Mouse (Mus musculus): ENCODE data around the gene Txlnb. TPM values are rescaled to one million over a fixed set of nuclear protein-coding genes. Genes with fewer than 3 reads are reported as not detected.
A peak's percentile ranks its signal among the peaks of the same experiment; 100 is the strongest.

Txlnb gene
- 1.3 and 6.4 TPM in 2 replicates for polyA plus RNA-seq (2012; rRNA removed)

DNA sequence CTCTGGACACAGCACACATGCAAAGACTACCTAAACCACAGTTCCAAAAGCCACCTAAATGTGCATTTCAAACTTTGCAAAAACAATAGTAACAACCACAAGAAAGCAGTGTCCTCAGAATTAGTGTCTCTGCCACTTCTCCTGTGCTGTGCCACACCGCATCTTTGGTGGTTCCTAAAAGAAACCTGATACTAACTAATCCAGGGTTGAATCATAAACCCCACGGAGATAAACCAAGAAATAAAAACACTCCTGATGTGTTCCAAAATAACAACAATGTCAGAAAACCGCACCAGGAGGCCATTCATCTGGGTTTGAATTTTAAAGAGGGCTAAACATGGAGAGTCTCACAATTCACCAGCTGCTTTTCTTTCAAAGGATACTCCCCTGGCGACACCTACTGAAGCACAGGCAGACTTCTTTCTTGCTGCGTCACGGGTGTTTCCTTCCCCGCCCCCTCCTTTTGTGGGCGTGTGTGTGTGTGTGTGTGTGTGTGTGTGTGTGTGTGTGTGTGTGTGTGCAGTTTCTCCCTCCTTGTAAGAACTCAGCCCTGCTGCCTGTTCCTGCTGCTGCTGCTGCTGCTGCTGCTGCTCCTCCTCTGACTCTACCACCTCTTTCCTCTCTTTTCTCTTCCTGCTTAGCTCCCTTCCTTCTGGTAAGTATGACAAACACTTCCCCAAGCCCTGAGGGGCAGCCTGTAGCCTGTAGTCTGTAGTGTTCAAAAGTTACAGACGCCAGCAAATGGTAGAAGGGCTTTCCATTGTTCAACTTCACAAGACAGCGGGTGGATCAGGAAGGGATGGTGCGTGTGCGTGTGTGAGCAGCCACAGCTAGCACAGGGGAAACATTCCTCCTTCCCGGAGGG lies at the start of gene Txlnb:
Txlnb (plus strand) TSS at position 460 of the 865 bp plus-strand sequence.
- Histone ChIP-seq H3K4me3 (replicated peaks; ENCODE audit: extremely low read depth, low read depth, low read length) (peak within 1 kb of the TSS; percentile 11), H3K4me1 (ENCODE audit: control insufficient read depth, insufficient read depth, low read length) (peaks cover 2% of the 10 kb centered on the region; the same call in 1 of the 2 replicates)
- DNase-seq, result peak; percentile 25
- TF ChIP-seq POLR2A (IDR thresholded peaks at IDR 0.05; ENCODE audit: borderline replicate concordance, extremely low read depth, low read depth, low read length) (0 out of 2 replicates have a peak, but pooled peaks have one; percentile 4), CTCF (IDR thresholded peaks at IDR 0.05; ENCODE audit: insufficient read depth, low read length) (no peak)
- 11% methylated on average over 13 of the region's 13 CpGs for WGBS

- no peak overlapping the region for H3K4me3 ChIP-seq (replicated peaks; ENCODE audit: extremely low read depth, low read depth, low read length)
- DNase-seq, result no peak
- 79% methylated on average over 5 of the region's 5 CpGs for WGBS
- no peaks in the 10 kb centered on the region for H3K4me1 ChIP-seq (ENCODE audit: control insufficient read depth, insufficient read depth, low read length)
- TF ChIP-seq CTCF (IDR thresholded peaks at IDR 0.05; ENCODE audit: insufficient read depth, low read length) (no peak), POLR2A (IDR thresholded peaks at IDR 0.05; ENCODE audit: borderline replicate concordance, extremely low read depth, low read depth, low read length) (no peak)
These were observed 43.5 kb upstream of the Txlnb start for GRCm38 (mm10) chr10:17752478-17752877.

DNA sequence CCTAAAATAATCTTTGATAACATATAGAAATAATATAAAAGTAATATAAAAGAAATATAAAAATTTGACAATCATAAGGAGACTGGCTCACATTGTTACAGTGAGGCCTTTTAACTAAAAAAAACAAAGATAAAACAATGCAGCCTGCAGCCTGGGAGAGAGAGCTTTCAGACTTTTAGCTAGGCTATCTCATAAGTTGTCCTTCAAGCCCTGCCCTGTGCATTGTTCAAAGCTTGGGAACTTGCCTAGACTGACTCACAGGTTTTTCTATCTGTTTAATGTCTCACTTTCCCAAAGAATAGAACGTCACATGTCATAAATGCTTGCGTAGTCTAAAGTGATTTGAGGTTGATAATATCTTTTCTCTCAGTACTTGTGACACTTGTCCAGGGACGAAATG lies 36.3 kb upstream of the Txlnb start:
- H3K4me1 ChIP-seq (ENCODE audit: control insufficient read depth, insufficient read depth, low read length), result no peaks in the 10 kb centered on the region
- WGBS, result 72% methylated on average over 3 of the region's 3 CpGs
- TF ChIP-seq POLR2A (IDR thresholded peaks at IDR 0.05; ENCODE audit: borderline replicate concordance, extremely low read depth, low read depth, low read length) (no peak), CTCF (IDR thresholded peaks at IDR 0.05; ENCODE audit: insufficient read depth, low read length) (no peak)
- no peak overlapping the region for H3K4me3 ChIP-seq (replicated peaks; ENCODE audit: extremely low read depth, low read depth, low read length)
- DNase-seq, result no peak

- WGBS, result 52% methylated on average over 9 of the region's 9 CpGs
- DNase-seq, result no peak
- TF ChIP-seq POLR2A (IDR thresholded peaks at IDR 0.05; ENCODE audit: borderline replicate concordance, extremely low read depth, low read depth, low read length), result no peak
- peak; percentile 22; the same call in 1 of the 2 replicates for TF ChIP-seq CTCF (IDR thresholded peaks at IDR 0.05; ENCODE audit: insufficient read depth, low read length)
- Histone ChIP-seq H3K4me3 (replicated peaks; ENCODE audit: extremely low read depth, low read depth, low read length) (no peak overlapping the region), H3K4me1 (ENCODE audit: control insufficient read depth, insufficient read depth, low read length) (no peaks in the 10 kb centered on the region)
These were observed 35.0 kb upstream of the Txlnb start for GRCm38 (mm10) chr10:17760750-17761613.

- no peak for DNase-seq
- no peaks in the 10 kb centered on the region for H3K4me1 ChIP-seq (ENCODE audit: control insufficient read depth, insufficient read depth, low read length)
- TF ChIP-seq POLR2A (IDR thresholded peaks at IDR 0.05; ENCODE audit: borderline replicate concordance, extremely low read depth, low read depth, low read length) (no peak), CTCF (IDR thresholded peaks at IDR 0.05; ENCODE audit: insufficient read depth, low read length) (no peak)
- WGBS, result 82% methylated on average over 1 of the region's 1 CpGs
- no peak overlapping the region for H3K4me3 ChIP-seq (replicated peaks; ENCODE audit: extremely low read depth, low read depth, low read length)
These were observed 34.4 kb upstream of the Txlnb start for GRCm38 (mm10) chr10:17761652-17762051.

DNA sequence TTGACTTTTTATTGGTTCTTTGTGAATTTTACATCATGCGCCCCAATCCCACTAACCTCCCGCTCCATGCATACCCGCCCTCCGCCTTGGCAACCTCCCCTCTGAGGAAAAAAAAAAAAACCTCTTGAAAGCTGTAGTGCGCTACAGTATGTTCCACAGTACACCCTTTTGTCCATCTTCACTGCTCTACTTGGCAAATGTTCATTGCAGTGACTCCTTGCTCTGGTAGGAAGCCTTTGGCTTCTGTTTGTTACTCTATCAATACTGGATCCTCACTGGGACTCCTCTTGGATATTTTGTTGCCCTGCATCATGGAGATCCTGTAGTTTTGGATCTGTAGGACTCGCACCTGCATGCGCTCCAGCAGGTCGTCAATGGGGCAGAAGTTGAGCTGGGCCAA lies 33.1 kb upstream of the Txlnb start:
- TF ChIP-seq POLR2A (IDR thresholded peaks at IDR 0.05; ENCODE audit: borderline replicate concordance, extremely low read depth, low read depth, low read length), result no peak
- no peak for TF ChIP-seq CTCF (IDR thresholded peaks at IDR 0.05; ENCODE audit: insufficient read depth, low read length)
- Histone ChIP-seq H3K4me1 (ENCODE audit: control insufficient read depth, insufficient read depth, low read length) (no peaks in the 10 kb centered on the region), H3K4me3 (replicated peaks; ENCODE audit: extremely low read depth, low read depth, low read length) (no peak overlapping the region)
- no peak for DNase-seq
- WGBS, result 96% methylated on average over 8 of the region's 8 CpGs

- Histone ChIP-seq H3K4me3 (replicated peaks; ENCODE audit: extremely low read depth, low read depth, low read length) (no peak overlapping the region), H3K4me1 (ENCODE audit: control insufficient read depth, insufficient read depth, low read length) (no peaks in the 10 kb centered on the region)
- WGBS, result 74% methylated on average over 5 of the region's 5 CpGs
- TF ChIP-seq POLR2A (IDR thresholded peaks at IDR 0.05; ENCODE audit: borderline replicate concordance, extremely low read depth, low read depth, low read length), result no peak
- TF ChIP-seq CTCF (IDR thresholded peaks at IDR 0.05; ENCODE audit: insufficient read depth, low read length), result no peak
- DNase-seq, result no peak
These were observed 26.2 kb upstream of the Txlnb start for GRCm38 (mm10) chr10:17769856-17770255.

DNA sequence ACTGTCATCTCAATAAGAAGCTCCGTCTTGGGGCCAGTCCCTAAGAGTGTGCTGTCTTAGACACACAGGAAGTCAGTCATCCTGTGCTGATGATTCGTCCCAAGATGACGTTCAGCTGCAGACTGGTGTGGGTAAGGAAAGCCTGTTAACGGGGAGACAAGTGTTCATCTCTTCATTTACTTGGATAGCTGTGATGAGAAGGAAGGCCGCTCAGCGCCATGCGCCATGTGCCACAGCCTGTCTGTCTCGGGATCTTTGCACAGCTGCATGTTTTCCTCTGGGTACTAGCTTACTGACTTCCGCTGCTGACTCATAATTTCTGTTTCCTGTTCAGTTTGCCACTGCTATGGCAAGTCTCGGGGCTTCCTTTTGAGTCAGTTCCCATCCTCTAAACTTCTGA lies 23.7 kb upstream of the Txlnb start:
- no peak for TF ChIP-seq POLR2A (IDR thresholded peaks at IDR 0.05; ENCODE audit: borderline replicate concordance, extremely low read depth, low read depth, low read length)
- 43% methylated on average over 10 of the region's 10 CpGs for WGBS
- H3K4me3 ChIP-seq (replicated peaks; ENCODE audit: extremely low read depth, low read depth, low read length), result no peak overlapping the region
- no peaks in the 10 kb centered on the region for H3K4me1 ChIP-seq (ENCODE audit: control insufficient read depth, insufficient read depth, low read length)
- no peak for DNase-seq

- no peak overlapping the region for H3K4me3 ChIP-seq (replicated peaks; ENCODE audit: extremely low read depth, low read depth, low read length)
- no peaks in the 10 kb centered on the region for H3K4me1 ChIP-seq (ENCODE audit: control insufficient read depth, insufficient read depth, low read length)
- TF ChIP-seq POLR2A (IDR thresholded peaks at IDR 0.05; ENCODE audit: borderline replicate concordance, extremely low read depth, low read depth, low read length) (no peak), CTCF (IDR thresholded peaks at IDR 0.05; ENCODE audit: insufficient read depth, low read length) (no peak)
- WGBS, result 82% methylated on average over 3 of the region's 3 CpGs
- DNase-seq, result no peak
These were observed 21.7 kb upstream of the Txlnb start for GRCm38 (mm10) chr10:17774366-17774765.

Data from lung, adult 2 months (tissue).